ENCODE assay signal across 13 mouse cellular contexts in genomic region chr6:145044916-145045574, GRCm38 (mm10). TPM values are rescaled to one million over a fixed set of nuclear protein-coding genes. Genes with fewer than 3 reads are reported as not detected.
DNase-seq lines count a peak whose midpoint lies in the region; ATAC-seq and TF ChIP-seq lines count a peak whose summit lies in the region.
"Had no signal": no experiment of that assay in that cellular context is flagged by ENCODE, and none has a peak within 500 bp of the region (broad histone marks: within the 10 kb centered on the region; RNA-seq: fewer than 3 reads in every experiment).

No protein-coding gene starts in this region.

- H3K4me2 ChIP-seq in forebrain, embryonic 13.5 days, result peak overlapping the region; percentile 96
- peak overlapping the region; percentile 95 for H3K4me2 ChIP-seq in hindbrain, embryonic 16.5 days (ENCODE audit: low read length)
- peak overlapping the region; percentile 91 for H3K4me2 ChIP-seq in neural tube, embryonic 14.5 days (ENCODE audit: low read depth, low read length)
- H3K4me2 ChIP-seq: heart, embryonic 13.5 days; stomach, embryonic 15.5 days had no signal

- H3K9me3 ChIP-seq in forebrain, embryonic 13.5 days (replicated peaks), result no peaks in the 10 kb centered on the region
- H3K9me3 ChIP-seq in hindbrain, embryonic 16.5 days (ENCODE audit: control insufficient read depth, low read length), result no peaks in the 10 kb centered on the region
- no peaks in the 10 kb centered on the region for H3K9me3 ChIP-seq in neural tube, embryonic 14.5 days (ENCODE audit: control insufficient read depth, low read length)
- H3K9me3 ChIP-seq: heart, embryonic 13.5 days; stomach, embryonic 15.5 days had no signal

- H3K9ac ChIP-seq in forebrain, embryonic 13.5 days, result peak overlapping the region; percentile 50
- peak overlapping the region; percentile 9; the same call in 1 of the 2 replicates for H3K9ac ChIP-seq in hindbrain, embryonic 16.5 days (ENCODE audit: low read depth, low read length)
- H3K9ac ChIP-seq in neural tube, embryonic 14.5 days (replicated peaks; ENCODE audit: low read depth, low read length), result no peak overlapping the region
- H3K9ac ChIP-seq: heart, embryonic 13.5 days; stomach, embryonic 15.5 days had no signal

- no peak for DNase-seq in layer of hippocampus, adult 2 months (ENCODE audit: low spot score in 2 of 2)
- DNase-seq in layer of hippocampus, adult 18-20 months (ENCODE audit: low spot score in 2 of 2), result no peak
- DNase-seq in left cerebral cortex, adult 18-20 months (ENCODE audit: low spot score in 2 of 2), result no peak
- no peak for DNase-seq in frontal cortex, postnatal 14 days (ENCODE audit: low spot score in 2 of 2)
- DNase-seq: adrenal gland, postnatal 14 days; embryo, embryonic 11 days; gastrocnemius, postnatal 14 days had no signal

- TF ChIP-seq CTCF in layer of hippocampus, adult 2 months (conservative IDR thresholded peaks at IDR 0.05), result no peak

- peak overlapping the region; percentile 21; the same call in 1 of the 2 replicates for H3K4me3 ChIP-seq in layer of hippocampus, adult 2 months
- H3K4me3 ChIP-seq in forebrain, embryonic 13.5 days, result peak overlapping the region; percentile 28
- H3K4me3 ChIP-seq in hindbrain, embryonic 16.5 days (ENCODE audit: low read length), result peak overlapping the region; percentile 19
- H3K4me3 ChIP-seq in neural tube, embryonic 14.5 days (ENCODE audit: low read depth, low read length), result no peak overlapping the region; the same call in 1 of the 2 replicates
- H3K4me3 ChIP-seq: heart, embryonic 13.5 days; stomach, embryonic 15.5 days had no signal

- WGBS in forebrain, embryonic 13.5 days, result 37% methylated on average over 20 of the region's 20 CpGs
- 49% methylated on average over 20 of the region's 20 CpGs for WGBS in hindbrain, embryonic 16.5 days
- 63% methylated on average over 20 of the region's 20 CpGs for WGBS in neural tube, embryonic 14.5 days

- ATAC-seq in forebrain, embryonic 13.5 days, result peak; percentile 22; the same call in 1 of the 2 replicates
- ATAC-seq in hindbrain, embryonic 16.5 days, result no peak
- no peak for ATAC-seq in neural tube, embryonic 14.5 days (ENCODE audit: low read depth)
- ATAC-seq in frontal cortex, adult (ENCODE audit: low TSS enrichment), result no peak

- 0 out of 2 replicates have a peak overlapping the region, but pooled peaks have one; percentile 18 for H3K27ac ChIP-seq in layer of hippocampus, adult 2 months
- H3K27ac ChIP-seq in forebrain, embryonic 13.5 days, result peak overlapping the region; percentile 64
- H3K27ac ChIP-seq in hindbrain, embryonic 16.5 days (ENCODE audit: low read depth, low read length), result no peak overlapping the region
- no peak overlapping the region for H3K27ac ChIP-seq in neural tube, embryonic 14.5 days (ENCODE audit: low read depth, low read length)
- H3K27ac ChIP-seq: heart, embryonic 13.5 days; stomach, embryonic 15.5 days had no signal

- H3K36me3 ChIP-seq in forebrain, embryonic 13.5 days (ENCODE audit: poor library complexity, severe bottlenecking), result peaks cover 9% of the 10 kb centered on the region; the same call in 1 of the 2 replicates
- H3K36me3 ChIP-seq in hindbrain, embryonic 16.5 days (ENCODE audit: control insufficient read depth, insufficient read depth, low read length), result no peaks in the 10 kb centered on the region
- H3K36me3 ChIP-seq in neural tube, embryonic 14.5 days (ENCODE audit: control insufficient read depth, insufficient read depth, low read length), result no peaks in the 10 kb centered on the region
- H3K36me3 ChIP-seq: heart, embryonic 13.5 days; stomach, embryonic 15.5 days had no signal

- 0 out of 2 replicates have a peak, but pooled peaks cover under 1% of the 10 kb centered on the region for H3K27me3 ChIP-seq in forebrain, embryonic 13.5 days
- H3K27me3 ChIP-seq in hindbrain, embryonic 16.5 days (replicated peaks; ENCODE audit: control insufficient read depth, insufficient read depth, low read length), result no peaks in the 10 kb centered on the region
- H3K27me3 ChIP-seq in neural tube, embryonic 14.5 days (ENCODE audit: control insufficient read depth, insufficient read depth, low read length), result no peaks in the 10 kb centered on the region

- H3K4me1 ChIP-seq in forebrain, embryonic 13.5 days, result peaks cover 61% of the 10 kb centered on the region
- peaks cover 34% of the 10 kb centered on the region for H3K4me1 ChIP-seq in hindbrain, embryonic 16.5 days (ENCODE audit: control insufficient read depth, insufficient read depth, low read depth, low read length)
- peaks cover 23% of the 10 kb centered on the region for H3K4me1 ChIP-seq in neural tube, embryonic 14.5 days (ENCODE audit: control insufficient read depth, insufficient read depth, low read length)

RNA-seq across cellular contexts. Expression of gene Bcat1, which starts 30.9 kb away (rescaled TPM):
- 100 to 1,000 TPM in 1 of 2 experiments, 10 to 100 TPM in 1; 96.8 to 105 TPM for total RNA-seq in layer of hippocampus, adult 2 months (2021)
- 100 to 1,000 TPM; 109 to 111 TPM for total RNA-seq in layer of hippocampus, adult 18-20 months (2021)
- polyA plus RNA-seq in forebrain, embryonic 13.5 days (2015; fragmentation: Nextera tagmentation; extraction: Ambion mirVana), result 101 and 102 TPM in 2 replicates
- 110 and 116 TPM in 2 replicates for polyA plus RNA-seq in hindbrain, embryonic 16.5 days (2015; fragmentation: Nextera tagmentation; extraction: Ambion mirVana)
- polyA plus RNA-seq in neural tube, embryonic 14.5 days (2014; fragmentation: Nextera tagmentation; extraction: Ambion mirVana), result 111 and 119 TPM in 2 replicates
- 10 to 100 TPM; 79.0 to 94.8 TPM for total RNA-seq in left cerebral cortex, adult 18-20 months (2021)

Comparison
In these comparisons a context has a peak if more than half of its experiments do, and no peak if none do; other contexts are left out.
1. H3K27ac ChIP-seq: peak in layer of hippocampus, adult 2 months (single experiment) and forebrain, embryonic 13.5 days (single experiment); none in hindbrain, embryonic 16.5 days (single experiment) and neural tube, embryonic 14.5 days (single experiment).
2. Peak in every context shown above with its lines, with median percentiles within 50 percentile points of each other: H3K4me2 ChIP-seq.